Mouse (Mus musculus) bone marrow, adult 2 months (tissue): ENCODE results near the gene Tent4a. TPM values are rescaled to one million over a fixed set of nuclear protein-coding genes. Genes with fewer than 3 reads are reported as not detected.

Experiments
- H3K27ac ChIP-seq: fragments of 200-500 bp; 2 replicates; pipeline ENCODE4 v1.5.1; 2012; ENCODE audit warnings: low read depth, mild to moderate bottlenecking, control low read depth, inconsistent platforms, low read length; ENCODE audit not compliant: control insufficient read depth, poor library complexity, insufficient read depth
- H3K4me1 ChIP-seq: fragments of 200-500 bp; 2 replicates; pipeline ENCODE4 v1.6.1; 2011; ENCODE audit warnings: low read length; ENCODE audit not compliant: control insufficient read depth, insufficient read depth
- H3K4me3 ChIP-seq: fragments of 200-500 bp; replicated peaks from 2 replicates; pipeline ENCODE3; 2011; ENCODE audit warnings: mild to moderate bottlenecking, low read depth, low read length, control low read depth; ENCODE audit not compliant: control insufficient read depth
- CTCF ChIP-seq: fragments of 200-500 bp; IDR thresholded peaks from 2 replicates; pipeline ENCODE4 v1.5.1; 2011; ENCODE audit warnings: low read length, control low read depth; ENCODE audit not compliant: control insufficient read depth, insufficient read depth
- POLR2A ChIP-seq: fragments of 200-500 bp; IDR thresholded peaks from 2 replicates; pipeline ENCODE4 v1.6.1; 2011; ENCODE audit warnings: low read depth, mild to moderate bottlenecking, control low read depth, low read length, borderline replicate concordance; ENCODE audit not compliant: control insufficient read depth
- WGBS: fragments of 180-500 bp; shearing (Covaris S2); methylation state at CpG from one replicate; pipeline ENCODE4 v1.1.7; 2018; 5-methylcytosine and 5-hydroxymethylcytosine counted together
- polyA plus RNA-seq: library from polyadenylated mRNA; stranded (reverse); fragments of >200 nt; gene quantifications from 2 replicates; pipeline ENCODE4 v1.2.4, GENCODE M21; 2011; ENCODE audit warnings: low replicate concordance; ENCODE audit not compliant: missing spikeins, insufficient read depth, insufficient read length

Tent4a gene
- polyA plus RNA-seq, 1 experiment, result 7.6 TPM

DNA sequence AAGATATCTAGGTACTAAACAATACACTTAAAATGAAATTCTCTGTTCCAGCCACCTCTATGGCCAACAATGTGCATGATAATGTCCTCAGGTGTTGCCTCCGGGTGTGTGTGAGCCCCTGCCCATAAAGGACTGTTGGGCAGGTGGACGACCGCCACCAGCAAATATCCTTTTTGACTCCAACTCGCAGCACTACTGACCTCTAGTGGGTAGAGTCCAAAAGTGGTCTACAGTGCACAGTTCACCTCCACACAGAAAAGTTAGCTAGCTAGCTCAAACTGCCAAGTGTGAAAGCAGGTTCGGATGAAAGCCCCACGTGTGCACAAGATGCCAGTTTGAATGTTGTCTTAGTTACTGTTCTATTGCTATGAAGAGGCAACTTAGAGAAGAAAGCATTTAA, 49.1 kb downstream of the Tent4a start:
- Histone ChIP-seq H3K27ac (no peak overlapping the region), H3K4me1 (no peaks in the 10 kb centered on the region), H3K4me3 (no peak overlapping the region)
- TF ChIP-seq POLR2A (no peak), CTCF (peak; percentile 6; the same call in 1 of the 2 replicates)
- WGBS, result 9% methylated on average over 6 of the region's 6 CpGs

DNA sequence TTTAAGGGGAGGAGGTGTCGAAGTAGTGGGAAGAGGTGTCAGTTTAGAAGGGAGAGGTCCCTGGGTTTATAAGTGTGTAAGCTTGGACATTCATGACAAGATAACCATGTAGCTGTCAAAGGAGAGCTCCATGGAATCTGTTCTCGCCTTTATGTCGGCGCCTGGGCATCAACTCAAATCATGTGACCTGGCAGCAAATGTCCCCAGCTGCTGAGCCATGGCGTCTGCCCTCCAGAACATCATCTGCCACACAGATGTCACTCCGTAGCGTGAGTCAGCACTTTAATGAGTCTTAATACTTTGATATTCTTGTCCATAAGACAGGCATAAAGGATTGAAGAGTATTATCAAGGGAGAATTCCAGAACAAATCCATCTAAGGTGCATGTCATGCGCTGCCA, 51.7 kb downstream of the Tent4a start:
- WGBS, result 46% methylated on average over 8 of the region's 8 CpGs

GRCm38 (mm10) chr13:69481634-69482505, 52.5 kb downstream of the Tent4a start:
- Histone ChIP-seq H3K4me3 (no peak overlapping the region), H3K4me1 (no peaks in the 10 kb centered on the region), H3K27ac (no peak overlapping the region)
- TF ChIP-seq POLR2A (no peak), CTCF (no peak)
- WGBS, result 3% methylated on average over 30 of the region's 30 CpGs

More for the DNA sequence above, 51.7 kb downstream of the Tent4a start:
- no peak overlapping the region for H3K27ac ChIP-seq
- H3K4me1 ChIP-seq, result no peaks in the 10 kb centered on the region
- no peak for TF ChIP-seq CTCF
- TF ChIP-seq POLR2A, result no peak
- no peak overlapping the region for H3K4me3 ChIP-seq

DNA sequence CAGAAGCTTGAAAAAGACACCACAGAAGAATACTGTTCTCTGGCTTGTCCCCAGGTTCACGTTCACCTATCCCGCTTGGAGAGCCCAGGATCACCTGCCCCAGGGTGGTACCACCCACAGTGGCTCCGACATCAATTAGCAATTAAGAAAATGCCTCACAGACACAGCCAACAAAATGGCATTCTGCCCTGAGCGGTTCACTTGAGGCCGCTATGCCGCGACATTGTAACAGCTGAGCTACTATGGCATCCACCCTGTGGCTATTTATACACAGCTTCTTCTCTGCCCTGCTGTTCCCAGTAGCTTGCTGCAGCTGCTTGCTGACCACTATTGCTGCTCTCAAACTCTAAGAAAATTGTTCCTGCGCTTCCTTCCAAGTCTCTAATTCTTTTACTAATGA, 53.4 kb downstream of the Tent4a start:
- no peak overlapping the region for H3K27ac ChIP-seq
- H3K4me3 ChIP-seq, result no peak overlapping the region
- TF ChIP-seq POLR2A, result no peak
- TF ChIP-seq CTCF, result no peak
- WGBS, result 24% methylated on average over 8 of the region's 8 CpGs
- no peaks in the 10 kb centered on the region for H3K4me1 ChIP-seq

DNA sequence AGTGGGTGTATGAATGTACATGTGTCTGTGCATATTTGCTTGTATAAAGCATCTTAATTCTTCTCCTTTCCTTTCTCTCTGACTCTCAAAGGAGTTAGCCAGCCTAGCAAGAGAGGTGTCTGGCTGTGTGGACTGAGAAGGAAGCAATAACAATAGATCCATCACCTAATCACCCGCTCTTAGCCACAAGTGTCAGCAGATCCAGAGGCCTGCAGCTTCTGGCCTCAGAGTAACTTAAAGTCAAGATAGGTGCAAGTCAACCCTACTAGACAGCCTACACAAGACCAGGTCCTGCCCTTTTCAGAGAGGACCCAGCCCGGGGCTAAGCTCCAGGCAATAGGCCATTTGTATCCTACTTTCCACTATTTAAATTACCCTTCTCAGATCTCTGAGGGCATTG, 54.5 kb downstream of the Tent4a start:
- 80% methylated on average over 2 of the region's 2 CpGs for WGBS
- H3K4me3 ChIP-seq, result no peak overlapping the region
- TF ChIP-seq CTCF (no peak), POLR2A (no peak)
- H3K4me1 ChIP-seq, result no peaks in the 10 kb centered on the region
- no peak overlapping the region for H3K27ac ChIP-seq

GRCm38 (mm10) chr13:69478703-69479102, 55.7 kb downstream of the Tent4a start:
- 84% methylated on average over 6 of the region's 6 CpGs for WGBS
- no peak overlapping the region for H3K27ac ChIP-seq

GRCm38 (mm10) chr13:69460635-69461465, 73.6 kb downstream of the Tent4a start:
- Histone ChIP-seq H3K27ac (no peak overlapping the region), H3K4me1 (no peaks in the 10 kb centered on the region; the same call in 1 of the 2 replicates), H3K4me3 (no peak overlapping the region)
- TF ChIP-seq CTCF (no peak), POLR2A (no peak)
- 45% methylated on average over 17 of the region's 17 CpGs for WGBS

More at GRCm38 (mm10) chr13:69478703-69479102, 55.7 kb downstream of the Tent4a start:
- no peak overlapping the region for H3K4me3 ChIP-seq
- TF ChIP-seq CTCF, result no peak
- TF ChIP-seq POLR2A, result no peak
- no peaks in the 10 kb centered on the region for H3K4me1 ChIP-seq
